Mouse (Mus musculus) adrenal gland, adult 18-20 months (tissue): ENCODE measurements around the gene Syngap1. TPM values are rescaled to one million over a fixed set of nuclear protein-coding genes. Genes with fewer than 3 reads are reported as not detected.

Experiments
- DNase-seq, 2 experiments: peaks; one replicate each; pipeline ENCODE4 v3.0.0; 2021 to 2022; ENCODE audit warnings: low spot score in 2 of 2
- total RNA-seq, 2 experiments: library from RNA; stranded (reverse); gene quantifications; 1 replicate in 1 of 2; 2 replicates in 1 of 2; pipeline ENCODE4 v1.2.3; 2021

The Syngap1 gene
- total RNA-seq, 2 experiments from 2014 or later = 16.6 to 19.1 TPM

- DNase-seq = no peak
These were observed 4.6 kb upstream of the Syngap1 start for GRCm38 (mm10) chr17:26936453-26936852.

GRCm38 (mm10) chr17:26936921-26937695 is 3.9 kb upstream of the Syngap1 start:
- DNase-seq = no peak

GRCm38 (mm10) chr17:26937883-26938695 is 3.0 kb upstream of the Syngap1 start:
- no peak for DNase-seq

GRCm38 (mm10) chr17:26938731-26939130 is 2.3 kb upstream of the Syngap1 start:
- no peak for DNase-seq

GRCm38 (mm10) chr17:26939178-26939972 is 1.7 kb upstream of the Syngap1 start, which contains the start of gene Cuta:
Gene Cuta, minus strand, starts transcription at chr17:26939569.
- peak; percentile 98 for DNase-seq

- no peak for DNase-seq
These were observed 1.1 kb upstream of the Syngap1 start for GRCm38 (mm10) chr17:26939973-26940300.

GRCm38 (mm10) chr17:26941841-26942570 is 953 bp downstream of the Syngap1 start:
- DNase-seq = no peak

- no peak for DNase-seq
These were observed 4.9 kb downstream of the Syngap1 start for GRCm38 (mm10) chr17:26945824-26946495.

- peak; percentile 85 to 86 for DNase-seq
These were observed 5.5 kb downstream of the Syngap1 start for GRCm38 (mm10) chr17:26946567-26946966.

- DNase-seq = no peak
These were observed 6.4 kb downstream of the Syngap1 start for GRCm38 (mm10) chr17:26947231-26948100.

GRCm38 (mm10) chr17:26948316-26949050 is 7.4 kb downstream of the Syngap1 start:
- DNase-seq = peak; percentile 61 to 65

GRCm38 (mm10) chr17:26949051-26949577 is 8.1 kb downstream of the Syngap1 start:
- DNase-seq = no peak

- DNase-seq = no peak
These were observed 8.8 kb downstream of the Syngap1 start for GRCm38 (mm10) chr17:26949866-26950265.

GRCm38 (mm10) chr17:26950560-26951288 is 9.7 kb downstream of the Syngap1 start:
- no peak for DNase-seq

- DNase-seq = peak in 1 of 2 experiments; percentile 52
These were observed 10.4 kb downstream of the Syngap1 start for GRCm38 (mm10) chr17:26951406-26951805.

- no peak for DNase-seq
These were observed 11.2 kb downstream of the Syngap1 start for GRCm38 (mm10) chr17:26951952-26952877.
